Mouse (Mus musculus) heart, adult 2 months (tissue): ENCODE results near the gene Baz2a. TPM values are rescaled to one million over a fixed set of nuclear protein-coding genes. Genes with fewer than 3 reads are reported as not detected.
A peak's percentile ranks its signal among the peaks of the same experiment; 100 is the strongest.
"Not testable (repeated sequence)": the region's sequence is repeated elsewhere in the genome, so short reads cannot be mapped to it uniquely, and the experiment has no call there.

Source experiments
- DNase-seq, 2 experiments: peaks; one replicate each; pipeline ENCODE4 v3.0.0; 2021
- H3K27ac ChIP-seq: fragments of 200-600 bp; 2 replicates; pipeline ENCODE4 v1.8.1; 2022
- H3K27me3 ChIP-seq: fragments of 200-500 bp; 2 replicates; pipeline ENCODE4 v1.6.1; 2012; ENCODE audit warnings: mild to moderate bottlenecking, low read length, inconsistent platforms, mixed read lengths; ENCODE audit not compliant: control insufficient read depth, insufficient read depth
- H3K36me3 ChIP-seq: fragments of 200-500 bp; 2 replicates; pipeline ENCODE4 v1.6.1; 2012; ENCODE audit warnings: low read length, inconsistent platforms; ENCODE audit not compliant: control insufficient read depth, insufficient read depth
- H3K4me1 ChIP-seq: fragments of 200-500 bp; 2 replicates; pipeline ENCODE4 v1.6.1; 2011; ENCODE audit warnings: low read length; ENCODE audit not compliant: control insufficient read depth, insufficient read depth
- H3K4me3 ChIP-seq: fragments of 200-600 bp; 2 replicates; pipeline ENCODE4 v1.8.1; 2022
- H3K79me2 ChIP-seq: fragments of 200-500 bp; replicated peaks from 2 replicates; pipeline ENCODE4 v1.6.1; 2012; ENCODE audit warnings: mild to moderate bottlenecking, inconsistent platforms, low read length, moderate library complexity, mixed read lengths; ENCODE audit not compliant: control insufficient read depth, insufficient read depth
- H3K9ac ChIP-seq: fragments of 200-500 bp; 2 replicates; pipeline ENCODE4 v1.6.1; 2012; ENCODE audit warnings: low read depth, mild to moderate bottlenecking, control low read depth, inconsistent platforms, low read length, mixed read lengths
- CTCF ChIP-seq: fragments of 200-600 bp; IDR thresholded peaks from 2 replicates; pipeline ENCODE4 v1.8.1; 2022; ENCODE audit warnings: antibody characterized with exemption, mild to moderate bottlenecking, moderate library complexity
- EP300 ChIP-seq: fragments of 200-500 bp; IDR thresholded peaks from 2 replicates; pipeline ENCODE4 v1.6.1; 2011; ENCODE audit warnings: low read depth, low read length, control low read depth; ENCODE audit not compliant: insufficient read depth
- POLR2A ChIP-seq: fragments of 200-500 bp; IDR thresholded peaks from 2 replicates; pipeline ENCODE4 v1.6.1; 2011; ENCODE audit warnings: mild to moderate bottlenecking, low read depth, low read length, control low read depth; ENCODE audit not compliant: insufficient read depth
- WGBS: fragments of 180-500 bp; shearing (Covaris S2); methylation state at CpG from one replicate; pipeline ENCODE4 v1.1.7; 2018; 5-methylcytosine and 5-hydroxymethylcytosine counted together
- intact Hi-C: fragments of 180-260 bp; cut with DNase I; formaldehyde crosslinking; loops from one replicate; pipeline ENCODE4 v1.15.1; 2025
- polyA plus RNA-seq: library from polyadenylated mRNA; depleted of rRNA; stranded (reverse); fragments of >200 nt; gene quantifications from 2 replicates; pipeline ENCODE4 v1.2.3, GENCODE M21; 2012
- total RNA-seq, 2 experiments: library from RNA; stranded (reverse); gene quantifications; 2 replicates each; pipeline ENCODE4 v1.2.3; 2021

Gene Baz2a
- total and polyA plus RNA-seq, 3 experiments: 15.5 to 22.4 (median 18.4) TPM

DNA sequence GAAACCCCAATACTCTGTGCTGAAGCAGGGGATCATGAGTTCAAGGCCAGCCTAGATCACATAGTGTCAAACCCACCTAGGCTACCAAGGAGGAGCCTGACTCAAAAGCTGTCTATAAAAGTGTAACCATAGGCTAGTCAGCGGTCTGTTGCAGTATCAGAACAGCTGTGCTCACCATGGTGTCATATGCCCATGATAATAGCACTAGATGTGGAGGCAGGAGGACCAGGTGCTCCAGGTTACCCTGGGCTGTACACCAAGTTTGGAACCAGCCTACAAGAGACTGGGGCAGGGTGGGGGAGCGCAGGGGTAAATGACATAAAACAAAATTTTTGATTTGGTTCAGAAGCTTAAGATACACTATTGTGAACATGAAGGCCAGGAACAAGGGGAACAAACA, 41.6 kb upstream of the Baz2a start:
- H3K9ac ChIP-seq: no peak overlapping the region
- peaks cover 2% of the 10 kb centered on the region for H3K4me1 ChIP-seq
- WGBS: 97% methylated on average over 2 of the region's 2 CpGs
- no peak for TF ChIP-seq EP300
- no peak for TF ChIP-seq CTCF
- TF ChIP-seq POLR2A: no peak
- no peak overlapping the region for H3K27ac ChIP-seq
- no peak for DNase-seq
- H3K36me3 ChIP-seq: peaks cover 17% of the 10 kb centered on the region
- H3K79me2 ChIP-seq: no peaks in the 10 kb centered on the region
- no peaks in the 10 kb centered on the region for H3K27me3 ChIP-seq
- intact Hi-C loops: no loop called here
- no peak overlapping the region for H3K4me3 ChIP-seq

DNA sequence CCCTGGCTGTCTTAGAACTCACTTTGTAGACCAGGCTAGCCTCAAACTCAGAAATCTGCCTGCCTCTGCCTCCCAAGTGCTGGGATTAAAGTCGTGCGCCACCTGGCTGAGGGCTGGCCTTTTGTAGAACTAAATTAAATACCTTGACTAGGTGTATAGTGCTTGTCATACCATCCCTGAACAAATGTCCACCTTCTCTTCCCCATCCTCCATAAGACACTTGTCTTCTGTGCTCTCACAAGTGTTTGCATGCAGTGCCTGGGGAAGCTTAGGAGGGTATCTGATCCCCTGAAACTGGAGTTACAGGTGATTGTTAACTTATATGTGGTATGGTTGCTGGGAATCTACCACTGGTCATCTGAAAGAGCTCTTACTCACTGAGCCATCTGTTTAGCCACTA, 41.0 kb upstream of the Baz2a start:
- intact Hi-C loops: no loop called here
- H3K4me3 ChIP-seq: no peak overlapping the region

DNA sequence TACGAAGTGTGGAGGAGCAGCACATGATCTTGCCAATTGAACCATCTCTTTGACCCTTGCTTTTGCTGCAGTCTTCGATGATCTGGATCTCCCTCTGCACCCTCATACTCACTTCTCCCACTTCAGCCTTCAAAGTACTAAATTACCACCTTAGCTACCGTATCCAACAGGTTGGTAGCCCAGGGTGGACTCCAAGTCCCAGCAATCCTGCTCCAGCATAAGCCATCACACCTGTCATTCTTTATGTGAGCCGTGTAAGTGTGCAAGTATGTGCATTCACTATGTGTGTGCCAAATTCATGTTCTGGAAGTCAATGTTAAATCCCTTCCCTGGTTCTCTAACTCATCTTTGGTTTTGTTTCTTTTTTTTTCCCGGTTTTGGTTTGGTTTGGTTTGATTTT, 39.8 kb upstream of the Baz2a start:
- Histone ChIP-seq H3K27ac (no peak overlapping the region), H3K9ac (no peak overlapping the region), H3K36me3 (peaks cover 4% of the 10 kb centered on the region; the same call in 1 of the 2 replicates), H3K27me3 (no peaks in the 10 kb centered on the region), H3K4me3 (no peak overlapping the region), H3K79me2 (no peaks in the 10 kb centered on the region), H3K4me1 (no peaks in the 10 kb centered on the region)
- 96% methylated on average over 5 of the region's 5 CpGs for WGBS
- intact Hi-C loops: no loop called here
- TF ChIP-seq EP300: no peak
- no peak for TF ChIP-seq CTCF
- no peak for TF ChIP-seq POLR2A
- DNase-seq: no peak

More for the DNA sequence above, 41.0 kb upstream of the Baz2a start:
- Histone ChIP-seq H3K79me2 (no peaks in the 10 kb centered on the region), H3K27me3 (no peaks in the 10 kb centered on the region), H3K36me3 (peaks cover 11% of the 10 kb centered on the region), H3K27ac (no peak overlapping the region), H3K9ac (no peak overlapping the region), H3K4me1 (no peaks in the 10 kb centered on the region)
- 91% methylated on average over 2 of the region's 2 CpGs for WGBS
- DNase-seq: no peak
- TF ChIP-seq CTCF (no peak), EP300 (no peak), POLR2A (no peak)

- WGBS: 56% methylated on average over 2 of the region's 2 CpGs
- intact Hi-C loops: not testable (repeated sequence)
Measured at GRCm38 (mm10) chr10:128052136-128052535, 39.2 kb upstream of the Baz2a start.

DNA sequence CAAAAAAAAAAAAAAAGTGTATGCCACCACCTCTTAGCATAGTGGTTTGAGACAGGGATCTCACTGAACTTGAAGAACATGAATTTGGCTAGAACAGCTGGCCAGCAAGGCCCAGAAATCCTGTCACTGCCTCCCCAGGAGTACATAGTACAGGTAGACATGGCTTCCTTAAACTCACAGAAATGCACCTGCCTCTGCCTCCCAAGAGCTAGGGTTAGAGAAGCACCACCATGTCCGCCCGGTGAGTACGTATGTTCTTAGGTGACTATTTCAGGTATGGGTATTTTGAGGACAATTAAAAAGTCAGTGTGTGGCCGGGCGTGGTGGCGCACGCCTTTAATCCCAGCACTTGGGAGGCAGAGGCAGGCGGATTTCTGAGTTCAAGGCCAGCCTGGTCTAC, 38.4 kb upstream of the Baz2a start:
- no peaks in the 10 kb centered on the region for H3K79me2 ChIP-seq
- no peak for DNase-seq
- H3K36me3 ChIP-seq: peaks cover 4% of the 10 kb centered on the region; the same call in 1 of the 2 replicates
- peaks cover 2% of the 10 kb centered on the region for H3K4me1 ChIP-seq
- no peak overlapping the region for H3K9ac ChIP-seq
- TF ChIP-seq CTCF (no peak), EP300 (no peak), POLR2A (no peak)
- no peaks in the 10 kb centered on the region for H3K27me3 ChIP-seq
- WGBS: 92% methylated on average over 8 of the region's 8 CpGs
- intact Hi-C loops: no loop called here
- no peak overlapping the region for H3K4me3 ChIP-seq
- H3K27ac ChIP-seq: no peak overlapping the region

More at GRCm38 (mm10) chr10:128052136-128052535, 39.2 kb upstream of the Baz2a start:
- H3K36me3 ChIP-seq, DNase-seq, H3K27ac ChIP-seq, H3K27me3 ChIP-seq, H3K4me3 ChIP-seq, H3K79me2 ChIP-seq, H3K4me1 ChIP-seq, H3K9ac ChIP-seq: not testable (repeated sequence)

- WGBS: under 1% methylated on average over 18 of the region's 18 CpGs
- Histone ChIP-seq H3K27ac (peak overlapping the region; percentile 100), H3K36me3 (peaks cover 20% of the 10 kb centered on the region), H3K4me1 (peaks cover 6% of the 10 kb centered on the region), H3K4me3 (peak overlapping the region; percentile 67), H3K79me2 (no peaks in the 10 kb centered on the region; the same call in 1 of the 2 replicates), H3K9ac (peak overlapping the region; percentile 91), H3K27me3 (no peaks in the 10 kb centered on the region)
- intact Hi-C loops: loop anchor here (1.0 to 2.0 kb wide), 2 partner anchors 23 to 25 kb away; partner anchors contain the start of genes Atp5b and Naca
- TF ChIP-seq CTCF (0 out of 2 replicates have a peak, but pooled peaks have one; percentile 11), POLR2A (no peak)
- no peak for DNase-seq
Measured at GRCm38 (mm10) chr10:128058184-128058583, 33.2 kb upstream of the Baz2a start.
